Mouse (Mus musculus): ENCODE results near the gene Zfp663.

Gene Zfp663

GRCm38 (mm10) chr2:165321381-165321888 is 47.1 kb downstream of the Zfp663 start:
- in situ Hi-C loops (cut with MboI): no loop called here

DNA sequence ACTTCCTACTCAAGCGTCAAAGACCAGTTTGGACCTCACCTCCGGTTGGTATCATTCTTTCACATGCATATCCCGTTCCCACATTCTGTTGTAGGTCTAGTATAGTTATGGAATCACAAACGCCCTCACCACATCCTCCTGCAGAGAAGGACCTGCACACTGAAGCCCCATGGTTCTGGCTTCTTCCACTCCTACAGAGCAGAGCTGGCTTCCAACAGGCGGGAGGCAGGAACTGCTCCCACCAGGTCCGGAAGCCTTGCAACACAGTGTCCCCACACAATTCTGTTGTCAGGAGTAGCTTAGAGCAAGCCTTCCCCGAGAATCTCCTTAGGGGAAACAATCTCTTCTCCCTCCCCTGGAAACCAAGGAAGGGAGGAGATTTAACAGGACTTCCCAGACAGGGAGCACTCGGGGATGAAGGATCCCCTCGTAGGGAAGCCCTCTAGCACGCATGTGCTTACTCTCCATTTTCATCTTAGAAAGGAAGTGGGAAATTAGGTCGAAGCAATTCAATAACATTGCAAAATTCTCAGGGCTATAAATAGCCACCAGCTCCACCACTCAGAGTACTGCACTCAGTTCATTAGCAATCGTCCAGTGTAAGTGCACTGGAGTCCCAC is 47.9 kb downstream of the Zfp663 start:
- in situ Hi-C loops (cut with MboI): no loop called here

- in situ Hi-C loops (cut with MboI): no loop called here
These were observed 49.0 kb downstream of the Zfp663 start for GRCm38 (mm10) chr2:165319503-165319902.

DNA sequence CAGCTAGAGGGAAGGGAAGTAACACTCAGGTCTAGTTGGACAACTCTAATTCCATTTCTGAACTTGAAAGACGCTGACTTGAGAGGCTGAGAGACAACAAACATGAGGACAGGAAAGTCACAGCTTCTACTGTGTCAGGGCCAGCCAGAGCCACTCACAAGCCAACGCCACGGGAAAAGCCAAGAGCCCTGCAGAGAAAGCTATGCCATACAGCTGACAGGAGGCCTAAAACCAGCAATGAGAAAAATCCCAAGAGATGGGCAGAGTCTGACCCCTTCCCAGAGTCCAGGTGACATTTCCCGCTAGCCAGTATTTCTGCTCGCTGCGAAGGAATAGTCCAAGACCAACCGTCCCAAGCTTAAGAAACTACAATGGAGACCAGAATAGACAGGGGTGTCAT is 49.6 kb downstream of the Zfp663 start:
- in situ Hi-C loops (cut with MboI): no loop called here

DNA sequence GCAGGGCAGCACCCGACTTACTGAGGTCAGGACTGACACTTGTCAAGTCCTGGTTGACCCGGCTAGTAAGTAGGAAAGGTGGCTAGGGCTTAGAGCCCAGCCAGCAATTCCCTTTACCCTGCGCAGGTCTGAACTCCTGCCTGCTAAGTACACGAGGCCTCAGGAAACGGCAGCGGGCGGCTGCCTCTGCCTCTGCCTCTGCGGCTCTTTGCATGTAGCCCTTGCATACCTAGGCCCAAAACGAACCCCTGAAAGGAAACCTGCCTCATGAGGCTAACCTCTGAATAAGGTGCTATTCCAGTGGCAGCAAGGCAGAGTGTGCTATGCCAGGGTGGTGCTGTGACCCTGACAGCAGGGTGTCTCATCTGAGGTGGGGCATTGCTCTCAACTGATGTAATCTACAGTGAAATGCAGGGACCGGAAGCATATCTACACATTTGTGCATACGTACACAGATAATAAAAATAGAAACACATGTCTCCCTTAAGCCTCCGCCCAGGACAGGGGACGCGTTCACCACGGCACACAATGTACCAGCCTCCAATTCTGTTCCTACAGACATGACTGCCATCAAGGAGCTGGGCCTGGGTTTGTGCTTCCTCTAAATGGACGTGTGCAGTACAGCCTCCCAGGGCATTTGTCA is 50.8 kb downstream of the Zfp663 start:
- in situ Hi-C loops (cut with MboI): no loop called here

DNA sequence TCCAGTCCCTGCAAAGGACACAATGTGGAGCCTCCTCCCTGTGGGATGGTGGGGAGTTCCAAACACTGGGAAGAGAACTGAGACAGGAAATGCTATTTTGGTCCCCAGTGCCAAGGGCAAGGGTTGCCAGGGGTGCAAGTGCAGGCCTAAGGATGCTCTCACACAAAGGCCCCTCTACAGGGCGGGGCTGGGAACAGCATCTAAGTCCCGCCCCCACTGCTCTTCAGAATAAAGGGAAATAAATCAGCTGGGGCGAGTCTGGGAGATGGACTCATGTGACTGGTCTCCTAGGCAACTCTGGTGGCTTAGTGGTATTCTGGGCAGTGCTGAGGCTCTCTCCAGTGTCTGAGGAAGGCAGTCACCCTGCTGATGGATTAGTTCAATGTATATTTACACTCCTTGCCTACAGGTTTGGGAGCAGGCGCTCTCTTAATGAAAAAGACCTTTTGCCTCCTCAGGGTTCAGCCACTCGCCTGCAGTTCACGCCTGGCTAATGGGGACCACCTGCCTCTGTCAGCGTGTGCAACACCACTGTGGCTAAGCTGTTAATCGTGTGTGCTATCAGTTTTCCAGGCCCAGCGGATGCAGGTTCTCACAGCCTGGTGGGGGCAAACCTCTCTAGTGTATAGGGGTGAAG is 51.6 kb downstream of the Zfp663 start:
- in situ Hi-C loops (cut with MboI): no loop called here

DNA sequence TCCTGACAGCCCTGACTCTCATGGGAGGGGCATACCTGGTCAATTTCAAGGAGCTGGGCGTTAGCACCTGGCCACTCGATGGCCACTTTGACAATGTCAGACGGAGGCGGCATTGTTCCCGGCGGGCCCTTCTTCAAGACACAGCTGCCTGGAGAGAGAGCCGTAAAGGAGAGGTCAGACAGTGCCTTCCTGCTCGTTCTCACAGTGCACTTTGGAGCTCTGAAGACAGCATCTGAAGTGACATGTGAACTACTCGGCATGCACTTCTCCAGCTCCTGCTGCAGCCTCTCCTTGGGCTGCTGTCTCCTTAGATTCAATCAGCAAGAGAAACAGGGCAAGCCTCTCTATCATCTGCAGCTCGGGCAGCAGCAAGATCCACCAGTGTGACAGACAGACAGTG is 52.3 kb downstream of the Zfp663 start:
- in situ Hi-C loops (cut with MboI): no loop called here

DNA sequence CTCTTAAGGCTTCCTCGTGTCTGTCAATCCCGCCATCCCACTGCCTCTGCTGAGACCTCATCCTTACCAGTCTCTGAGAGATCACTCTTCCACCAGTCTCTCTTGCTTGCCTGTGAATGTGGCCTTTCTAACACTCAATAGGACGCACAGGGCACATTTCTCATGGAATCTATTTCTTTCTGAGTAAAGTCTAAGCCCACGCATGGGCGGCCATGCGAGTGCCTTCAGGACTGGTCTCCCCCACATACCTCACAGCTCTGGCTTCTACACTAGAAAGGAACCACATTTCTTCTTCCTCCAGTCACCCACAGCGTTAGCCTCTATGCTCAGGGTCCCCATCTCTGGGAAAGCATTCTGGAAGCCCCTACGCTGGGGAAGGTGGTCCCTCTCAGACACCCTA is 54.3 kb downstream of the Zfp663 start:
- in situ Hi-C loops (cut with MboI): no loop called here

DNA sequence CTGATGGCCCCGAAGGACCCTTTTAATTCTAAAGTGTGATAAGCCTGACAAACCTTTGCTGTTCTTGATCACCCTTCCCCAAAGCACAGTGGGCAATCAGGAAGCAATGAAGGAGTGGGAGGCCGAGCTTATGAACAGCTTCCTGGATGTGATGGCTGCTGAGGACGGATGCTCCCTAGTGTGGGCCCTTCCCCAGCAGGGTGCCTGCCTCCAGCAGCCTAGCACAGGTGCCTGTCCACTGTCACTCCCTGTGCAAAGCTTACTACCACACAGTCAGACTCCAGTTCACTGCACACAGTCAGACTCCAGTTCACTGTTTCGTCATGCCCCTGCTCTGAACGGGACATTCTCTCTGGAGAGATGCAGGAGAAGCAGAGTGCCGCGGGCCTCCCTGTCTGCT is 56.1 kb downstream of the Zfp663 start:
- in situ Hi-C loops (cut with MboI): no loop called here

GRCm38 (mm10) chr2:165311577-165311976 is 57.0 kb downstream of the Zfp663 start:
- in situ Hi-C loops (cut with MboI): no loop called here

DNA sequence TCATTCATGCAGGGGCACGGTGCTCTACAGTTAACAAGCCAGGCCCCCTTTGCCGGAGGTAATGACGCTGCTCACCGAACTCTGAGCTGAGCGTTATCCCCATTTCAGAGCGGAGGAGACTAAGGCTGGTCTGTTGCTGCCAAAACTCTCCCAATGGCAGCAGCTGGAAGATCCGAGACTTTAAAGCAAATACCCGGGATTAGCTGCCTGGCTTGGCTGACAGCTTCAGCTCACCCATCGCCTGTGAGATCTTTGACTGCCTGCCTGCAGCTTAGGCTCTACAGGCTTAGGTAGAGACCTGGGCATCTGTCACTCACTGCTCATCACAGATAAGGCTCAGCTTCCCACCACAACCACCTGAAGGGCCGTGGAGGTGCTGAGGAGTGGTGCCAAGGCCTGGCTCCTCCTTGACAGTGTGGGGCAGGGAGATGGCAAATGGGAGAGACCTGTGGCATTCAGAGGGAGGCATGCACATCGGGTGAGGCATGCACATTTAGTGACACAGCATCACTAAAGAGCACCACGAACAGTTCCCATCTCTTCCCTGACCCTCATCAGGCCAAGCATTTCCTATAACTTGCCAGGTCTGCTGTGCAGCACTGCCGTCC is 57.6 kb downstream of the Zfp663 start:
- in situ Hi-C loops (cut with MboI): no loop called here

DNA sequence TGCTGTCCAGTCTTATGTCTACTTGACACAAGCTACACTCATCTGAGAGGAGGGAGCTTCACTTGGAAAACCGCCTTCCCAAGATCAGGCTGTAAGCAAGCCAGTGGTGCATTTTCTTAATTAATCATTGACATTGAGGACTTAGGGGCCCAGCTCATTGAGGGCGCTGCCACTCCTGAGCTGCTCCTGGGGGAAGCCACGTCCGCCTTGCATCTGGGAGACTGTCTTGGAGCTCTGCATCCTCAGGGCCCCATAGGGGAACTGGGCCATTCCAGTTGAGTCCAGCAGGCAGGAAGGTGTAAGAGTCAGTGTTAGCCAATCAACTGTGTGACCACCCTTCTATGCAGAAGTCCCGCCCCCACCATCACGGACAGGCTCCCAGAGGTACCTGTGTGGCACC is 60.7 kb downstream of the Zfp663 start:
- in situ Hi-C loops (cut with MboI): no loop called here

DNA sequence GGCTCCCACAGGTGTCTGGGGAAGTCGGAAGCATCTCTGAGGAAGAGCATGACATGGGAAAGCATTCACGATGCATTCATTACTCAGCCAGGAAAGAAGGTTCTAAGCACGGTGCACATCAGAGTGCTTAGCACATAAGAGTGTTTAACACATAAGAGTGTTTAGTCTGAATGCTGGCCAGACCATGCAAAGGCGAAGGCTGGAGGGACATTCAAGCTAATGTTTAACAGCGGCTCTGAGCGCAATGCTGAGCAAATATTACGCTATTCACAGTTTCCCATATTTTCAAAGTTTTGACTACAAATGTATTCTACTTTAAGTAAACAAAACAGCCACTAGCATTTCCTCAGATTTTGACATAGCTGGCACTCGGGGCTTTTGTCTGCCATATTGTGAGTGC is 63.1 kb downstream of the Zfp663 start:
- in situ Hi-C loops (cut with MboI): no loop called here

- in situ Hi-C loops (cut with MboI): no loop called here
These were observed 63.7 kb downstream of the Zfp663 start for GRCm38 (mm10) chr2:165304819-165305218.

GRCm38 (mm10) chr2:165303354-165304012 is 65.0 kb downstream of the Zfp663 start:
- in situ Hi-C loops (cut with MboI): no loop called here

- in situ Hi-C loops (cut with MboI): no loop called here
These were observed 67.1 kb downstream of the Zfp663 start for GRCm38 (mm10) chr2:165301409-165301808.

Data from mature B cell (primary cell).